Mouse (Mus musculus): ENCODE data around the gene Cacna1i.

Cacna1i gene

DNA sequence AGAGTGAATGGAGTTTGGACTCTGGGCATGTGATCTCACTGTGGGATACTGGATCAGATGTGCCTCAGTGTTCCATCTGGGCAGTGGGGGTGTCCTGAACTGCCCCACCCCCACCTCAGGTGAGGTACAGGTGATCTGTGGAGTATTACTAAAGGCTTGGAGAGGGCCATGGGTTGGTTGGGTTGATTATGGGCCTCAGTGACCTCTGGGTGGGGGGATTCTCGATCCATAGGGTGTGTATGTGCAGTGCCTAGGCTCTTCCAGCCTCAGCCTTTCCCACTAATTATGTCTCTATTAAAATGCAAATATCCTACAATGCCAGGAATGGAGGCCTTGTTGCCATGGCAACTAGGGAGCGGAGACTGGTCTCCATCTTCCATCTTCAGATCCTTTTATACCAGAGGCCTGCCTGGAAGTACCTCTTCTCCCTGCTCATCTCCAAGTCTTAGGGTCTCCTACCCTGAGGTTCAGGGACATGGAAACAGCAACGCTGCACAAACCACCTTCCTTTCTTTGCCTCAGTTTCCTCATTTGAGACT lies 15.1 kb upstream of the Cacna1i start:
- DNase-seq (ENCODE audit: low read depth, low spot score): peak; percentile 64

DNA sequence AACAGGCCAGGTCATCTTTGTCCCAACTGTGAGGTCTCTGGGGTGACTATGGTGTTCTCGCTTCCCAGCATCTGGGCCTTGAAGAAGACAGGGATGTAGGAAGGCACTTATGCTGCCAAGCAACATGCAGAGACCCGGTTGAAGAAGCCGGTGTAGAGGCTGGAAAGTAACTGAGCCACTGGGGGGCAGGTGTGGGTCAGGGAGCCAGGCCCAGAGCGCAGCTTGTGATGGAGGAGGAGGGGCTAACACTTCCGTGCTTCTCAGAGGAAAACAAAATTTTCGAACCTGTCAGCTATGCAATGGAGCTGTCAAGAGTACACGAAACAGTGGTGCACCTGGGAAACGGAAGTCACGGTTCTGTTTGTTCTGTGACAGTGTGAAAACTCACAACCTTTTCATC lies 9.9 kb upstream of the Cacna1i start:
- DNase-seq (ENCODE audit: low read depth, low spot score): no peak

DNA sequence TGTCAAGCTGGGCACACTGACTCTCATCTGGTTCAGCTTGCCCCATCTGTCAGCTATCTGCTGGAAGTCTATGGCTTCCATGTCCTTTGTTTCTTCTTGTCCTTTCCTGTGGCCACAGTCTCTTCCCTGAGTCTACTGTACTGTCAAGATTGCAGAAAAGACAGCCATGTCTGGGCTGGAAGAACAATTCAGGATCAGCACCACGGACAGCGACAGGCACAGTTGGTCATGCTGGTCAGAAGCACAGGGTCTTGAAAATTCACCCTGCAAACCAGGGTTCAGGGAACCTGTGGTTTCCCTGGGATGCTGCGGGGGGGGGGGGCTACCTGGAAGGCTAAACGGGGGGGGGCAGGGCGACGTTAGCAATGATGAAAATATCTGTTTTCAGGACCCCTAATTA lies 9.4 kb upstream of the Cacna1i start:
- peak; percentile 73 for DNase-seq (ENCODE audit: low read depth, low spot score)

DNA sequence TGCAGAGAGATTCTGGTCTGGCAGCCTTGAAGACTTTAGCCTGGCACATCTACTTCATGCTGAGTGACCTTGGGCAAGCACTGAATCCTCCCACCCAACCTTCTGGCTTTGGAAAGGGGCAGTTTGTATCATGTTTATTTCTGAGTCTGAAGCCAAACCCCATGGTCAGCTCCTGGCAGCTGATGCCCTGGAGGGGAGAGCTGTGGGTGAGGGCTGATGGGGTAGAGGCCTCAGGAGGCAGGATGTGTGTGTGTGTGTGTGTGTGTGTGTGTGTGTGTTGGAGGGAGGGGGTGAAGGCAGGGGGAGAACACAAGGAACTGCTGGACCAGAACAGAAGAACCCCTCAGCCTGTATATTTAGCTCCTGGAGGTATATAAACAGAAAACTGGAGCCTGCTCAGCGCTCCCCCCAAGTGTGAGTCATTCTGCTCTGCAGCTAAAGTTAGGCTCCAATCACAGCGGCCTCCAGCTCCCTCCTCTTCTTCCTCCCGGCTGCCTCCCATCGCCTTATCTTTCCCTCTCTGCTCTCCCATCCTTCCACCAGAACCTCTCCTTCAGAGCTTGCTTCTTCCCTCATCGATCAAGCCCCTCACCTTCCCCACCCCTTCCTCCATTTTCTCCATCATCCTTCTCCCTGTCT lies 8.8 kb upstream of the Cacna1i start:
- no peak for DNase-seq (ENCODE audit: low read depth, low spot score)

DNA sequence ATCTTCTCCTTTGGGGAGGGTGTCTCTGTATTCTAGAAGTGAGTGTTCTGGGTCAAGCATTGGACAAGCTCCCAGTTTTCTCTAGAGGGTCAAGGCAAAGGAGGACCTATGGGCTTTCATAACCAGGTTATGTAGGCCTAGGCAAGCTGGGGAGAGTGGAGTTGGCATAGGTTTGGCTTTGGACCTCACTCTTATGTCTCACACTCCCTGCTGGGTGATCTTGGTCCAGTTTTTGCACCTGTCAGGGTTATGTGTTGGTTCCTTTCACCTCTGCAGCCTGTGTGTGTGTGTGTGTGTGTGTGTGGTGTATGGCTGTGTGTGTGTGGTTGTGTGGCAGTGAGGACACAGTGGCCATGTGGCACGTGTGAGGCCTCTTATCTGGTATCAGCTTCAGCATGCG lies 8.0 kb upstream of the Cacna1i start:
- no peak for DNase-seq (ENCODE audit: low read depth, low spot score)

DNA sequence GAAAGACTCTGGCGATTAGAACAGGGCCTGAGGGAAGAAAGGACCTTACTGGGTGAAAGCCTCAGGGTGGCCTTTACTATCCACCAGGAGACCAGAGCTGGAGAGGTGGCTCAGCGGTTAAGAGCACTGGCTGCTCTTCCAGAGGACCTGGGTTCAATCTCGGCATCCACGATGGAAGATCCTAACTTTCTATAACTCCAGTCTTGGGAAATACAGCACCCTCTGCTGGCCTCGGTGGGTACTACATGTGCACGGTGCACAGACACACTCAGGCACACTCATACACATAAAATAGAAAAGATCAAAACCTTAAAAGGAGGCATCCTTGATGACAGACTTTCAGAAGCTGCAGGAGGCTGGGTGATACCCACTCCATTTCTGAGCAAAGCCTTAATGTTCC lies 6.4 kb upstream of the Cacna1i start:
- peak; percentile 80 for DNase-seq (ENCODE audit: low read depth, low spot score)

DNA sequence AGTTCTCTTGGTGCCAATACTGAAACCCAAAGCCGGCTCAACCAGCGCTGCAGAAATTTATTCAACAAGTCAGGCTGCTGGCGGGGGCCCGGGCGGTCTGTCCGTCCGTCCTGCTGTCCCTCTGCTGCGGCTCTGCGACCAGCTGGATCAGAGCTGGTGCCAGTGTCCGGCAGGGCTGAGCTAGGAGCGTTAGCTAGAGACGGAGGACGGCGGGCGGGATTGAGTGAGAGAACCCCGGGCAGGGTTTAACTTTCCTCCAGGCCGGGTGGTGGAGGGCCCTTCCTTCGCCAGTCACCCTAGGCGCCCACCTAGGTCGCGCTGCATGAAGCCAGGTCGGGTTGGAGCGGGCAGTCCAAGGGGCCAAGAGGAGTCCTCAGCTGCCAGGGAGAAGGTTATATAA lies 998 bp downstream of the Cacna1i start:
- no peak for DNase-seq (ENCODE audit: low read depth, low spot score)

DNA sequence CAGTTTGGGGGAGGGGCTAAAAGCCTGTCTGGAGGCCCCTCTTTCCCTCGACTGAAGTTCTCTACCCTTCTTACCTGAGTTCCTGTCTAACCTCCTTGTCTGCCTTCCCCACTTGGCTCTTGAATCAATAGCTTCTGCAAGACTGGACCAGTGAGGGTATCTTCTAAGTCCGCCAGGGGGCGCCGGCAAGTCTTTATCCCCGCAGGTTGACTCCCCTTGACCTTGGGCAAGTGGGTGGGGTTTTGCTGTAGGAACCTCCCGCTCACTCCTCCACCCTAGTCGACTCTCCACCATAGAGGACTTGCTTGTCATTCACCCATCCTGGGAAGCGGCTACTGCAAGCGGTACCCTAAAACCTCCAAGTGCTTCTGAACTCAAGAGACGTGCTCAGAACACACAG lies 2.4 kb downstream of the Cacna1i start:
- peak; percentile 97 for DNase-seq (ENCODE audit: low read depth, low spot score)

DNA sequence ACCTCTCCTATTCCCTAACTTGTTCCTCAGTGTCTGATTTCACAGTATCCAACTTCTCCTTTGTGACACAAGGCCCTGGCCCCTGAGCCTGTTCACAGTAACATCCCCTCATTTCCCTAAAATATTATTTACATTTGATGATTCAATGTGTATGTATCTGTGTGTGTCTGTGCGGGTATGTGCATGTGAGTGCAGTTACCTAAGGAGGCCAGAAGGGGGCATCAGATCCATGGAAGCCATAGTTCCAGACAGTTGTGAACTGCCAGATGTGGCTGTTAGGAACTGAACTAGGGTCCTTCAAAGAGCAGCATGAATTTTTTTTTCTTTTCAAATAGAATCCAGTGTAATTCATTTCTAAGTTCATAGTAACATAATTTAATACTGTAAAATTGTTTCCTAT lies 10.1 kb downstream of the Cacna1i start:
- peak; percentile 29 for DNase-seq (ENCODE audit: low read depth, low spot score)

DNA sequence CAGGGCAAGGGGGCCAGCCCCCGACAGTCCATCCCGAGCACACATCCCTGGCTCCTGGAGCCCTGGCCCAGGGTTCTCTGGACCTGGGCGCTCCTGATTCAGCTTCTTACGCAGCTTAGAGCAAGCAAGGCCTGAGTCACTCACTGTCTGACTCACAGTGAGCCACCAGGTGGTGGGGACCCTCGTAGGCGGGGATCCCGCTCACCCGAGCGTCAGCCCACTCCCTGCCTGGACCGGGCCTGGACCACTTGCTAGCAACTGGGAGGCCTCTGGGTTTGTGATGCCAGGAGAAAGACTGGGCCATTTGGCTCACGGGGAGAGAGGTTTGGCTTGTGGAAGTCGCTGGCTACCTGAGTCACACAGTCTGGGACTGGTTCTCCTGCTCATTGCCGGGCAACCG lies 16.7 kb downstream of the Cacna1i start:
- DNase-seq (ENCODE audit: low read depth, low spot score): no peak

DNA sequence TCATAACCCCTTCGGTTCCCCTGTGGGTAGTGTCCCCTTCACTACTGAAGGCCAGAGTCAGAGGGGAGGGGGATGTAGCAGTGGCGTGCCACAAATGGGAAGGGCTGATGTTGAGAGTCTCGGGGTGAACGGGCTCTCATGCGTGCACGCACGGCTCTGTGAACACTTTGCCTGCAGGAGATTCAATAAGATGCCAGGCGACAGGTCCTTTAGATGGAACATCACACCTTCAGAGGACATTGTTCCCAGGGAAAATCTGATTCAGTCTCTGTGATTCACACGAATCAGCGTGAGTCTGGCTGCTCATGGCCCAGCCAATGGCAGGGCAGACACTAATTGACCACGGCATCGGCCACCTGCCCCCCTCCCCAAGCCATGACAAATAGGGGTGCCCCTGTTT lies 17.1 kb downstream of the Cacna1i start:
- DNase-seq (ENCODE audit: low read depth, low spot score): no peak

DNA sequence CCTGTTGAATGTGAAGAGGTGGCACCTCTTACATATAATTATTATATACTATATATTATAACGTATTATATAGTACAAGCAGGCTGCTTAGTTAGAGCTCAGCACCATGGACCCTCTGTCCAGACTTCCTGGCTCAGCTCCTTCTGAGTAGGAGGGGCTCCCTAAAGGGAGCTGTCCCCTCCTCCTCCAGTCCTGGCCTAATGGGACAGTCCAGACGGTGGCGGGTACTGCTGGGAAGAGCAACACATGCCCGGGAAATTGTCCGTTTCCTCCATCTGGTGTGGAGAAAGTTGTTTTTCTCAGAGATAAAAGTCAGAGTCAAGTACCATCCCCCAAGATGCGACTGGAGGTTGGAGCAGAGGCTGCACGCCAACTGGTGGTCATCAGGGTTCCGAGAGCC lies 19.1 kb downstream of the Cacna1i start:
- no peak for DNase-seq (ENCODE audit: low read depth, low spot score)

DNA sequence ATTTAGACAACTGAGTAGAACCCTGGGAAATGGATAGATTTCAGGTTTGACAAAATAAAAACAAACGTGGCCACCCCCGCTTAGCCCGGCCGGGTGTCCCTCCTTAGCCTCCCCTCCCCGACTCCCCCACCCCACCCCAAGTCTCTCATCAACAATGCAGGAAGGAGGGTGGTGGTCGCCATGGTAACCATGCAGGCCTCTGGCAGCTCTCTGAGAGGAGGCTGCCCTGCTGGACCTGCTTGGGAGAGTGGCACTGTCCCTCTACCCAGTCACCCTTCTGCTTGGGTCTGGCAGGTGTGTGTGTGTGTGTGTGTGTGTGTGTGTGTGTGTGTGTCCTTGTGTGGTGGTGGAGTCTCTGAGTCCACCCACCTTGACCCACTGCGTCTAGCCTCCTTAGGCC lies 27.7 kb downstream of the Cacna1i start:
- DNase-seq (ENCODE audit: low read depth, low spot score): no peak

DNA sequence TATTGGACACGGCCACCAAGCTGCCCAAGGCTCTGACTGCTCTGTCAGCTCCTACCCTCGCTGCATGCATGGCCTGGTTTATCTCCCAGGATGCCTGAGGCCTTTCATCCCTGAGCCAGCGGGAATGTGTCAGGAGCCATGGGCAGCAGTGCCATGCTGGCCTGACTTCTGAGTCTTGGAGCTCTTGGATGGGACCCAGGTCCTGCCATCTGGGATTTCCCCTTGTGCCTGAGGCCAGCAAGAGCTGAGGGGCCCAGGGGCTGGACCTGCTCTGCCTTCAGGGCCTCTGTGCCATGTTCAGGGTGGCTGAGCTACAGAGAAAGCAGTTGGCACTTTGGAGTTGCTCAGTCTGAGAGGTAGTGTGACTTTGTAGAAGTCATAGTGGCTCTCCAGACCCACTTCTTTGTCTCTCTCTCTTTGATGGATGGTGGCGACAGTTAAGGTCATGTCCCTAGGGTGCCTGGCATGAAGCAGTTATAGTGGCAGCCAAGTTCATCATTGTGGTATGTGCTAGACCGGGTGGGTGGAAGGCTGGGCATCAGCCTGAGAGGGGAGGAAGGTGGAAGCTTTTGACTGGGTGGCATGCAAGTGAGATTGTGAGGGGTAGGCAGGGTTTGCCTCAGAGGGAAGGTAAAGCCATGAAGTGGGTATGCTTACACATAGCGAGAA lies 30.1 kb downstream of the Cacna1i start:
- DNase-seq (ENCODE audit: low read depth, low spot score): no peak

DNA sequence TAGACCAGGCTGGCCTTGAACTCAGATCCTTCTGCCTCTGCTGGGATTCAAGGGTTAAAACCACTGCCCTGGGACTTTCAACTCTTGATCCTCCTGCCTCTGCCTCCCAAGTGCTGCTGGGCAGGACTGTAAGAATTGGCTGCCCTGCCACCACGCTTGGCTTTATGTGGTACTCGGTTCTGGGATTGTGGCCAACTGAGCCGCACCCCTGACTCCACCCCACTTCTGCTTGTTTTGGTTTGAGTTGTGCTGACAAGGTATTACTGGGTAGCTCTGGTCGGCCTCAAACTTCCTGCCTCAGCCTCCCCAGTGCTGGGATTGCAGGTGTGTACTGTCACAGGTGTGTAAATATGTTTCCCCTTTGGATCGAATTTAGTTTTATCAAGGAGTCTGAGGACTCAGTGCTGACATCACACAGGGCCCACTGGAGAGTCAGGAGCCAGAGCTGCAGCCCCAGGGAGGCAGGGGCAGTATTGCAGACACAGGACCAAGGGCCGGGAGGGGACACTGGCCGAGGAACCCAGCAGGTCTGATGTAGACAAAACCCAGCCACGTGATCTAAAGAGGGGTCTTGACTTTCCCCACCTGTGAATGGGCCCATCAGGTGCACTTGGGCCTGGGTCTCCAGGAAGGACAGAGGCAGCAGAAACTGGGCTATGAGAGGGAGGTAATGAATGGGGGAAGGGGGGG lies 30.9 kb downstream of the Cacna1i start:
- DNase-seq (ENCODE audit: low read depth, low spot score): no peak

DNA sequence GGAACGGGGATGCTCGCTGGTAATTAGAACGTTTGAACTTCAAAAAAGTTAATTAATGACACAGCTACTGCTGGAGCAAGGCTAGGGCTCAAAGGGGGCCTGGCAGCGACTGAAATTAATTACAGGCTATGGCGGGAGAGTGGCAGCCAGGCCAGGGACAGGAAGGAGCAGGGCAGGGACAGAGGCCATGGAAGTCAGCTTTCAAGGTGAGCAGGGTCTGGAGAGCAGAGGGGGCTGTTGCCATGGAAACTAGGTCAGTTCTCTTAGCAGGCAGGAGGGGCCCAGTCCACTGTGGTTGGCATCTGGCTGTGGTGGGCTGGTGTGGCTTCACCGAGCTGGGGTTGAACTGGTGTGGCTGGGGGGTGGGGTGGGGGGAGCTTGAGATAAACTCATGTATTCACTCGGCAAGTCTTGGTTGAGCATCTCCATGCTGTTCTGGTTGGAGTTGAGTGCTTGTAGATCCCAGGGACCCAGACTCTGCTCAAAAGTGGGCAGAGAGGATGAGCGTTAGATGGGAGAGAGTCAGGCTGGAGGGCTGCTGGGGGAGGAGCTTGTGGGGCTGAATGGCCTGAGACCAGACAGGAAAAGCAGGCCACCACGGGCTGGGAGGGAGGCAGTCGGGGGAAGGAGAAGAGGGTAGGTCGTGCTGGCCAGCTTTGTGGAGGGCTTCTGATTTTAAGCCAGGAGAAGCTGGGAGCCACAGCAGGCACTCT lies 31.7 kb downstream of the Cacna1i start:
- DNase-seq (ENCODE audit: low read depth, low spot score): no peak

DNA sequence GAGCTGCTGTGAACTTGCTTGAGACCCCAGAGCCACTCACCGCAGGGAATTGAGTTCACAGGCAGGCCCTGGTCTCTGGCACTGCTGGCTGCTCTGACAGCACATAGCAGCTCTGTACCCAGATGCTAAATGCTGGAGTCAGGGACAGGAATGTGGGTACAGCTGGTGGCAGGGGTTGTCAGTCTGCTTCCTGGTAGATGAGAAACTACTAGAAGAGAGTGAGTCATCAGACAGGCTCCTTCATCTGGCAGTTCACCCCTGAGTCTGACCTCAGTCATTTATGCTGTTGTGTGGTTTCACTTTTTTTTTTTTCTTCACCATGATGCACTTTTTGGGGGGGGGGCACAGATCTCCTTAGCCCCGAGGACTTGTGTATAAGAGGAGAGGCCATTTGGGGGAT lies 32.3 kb downstream of the Cacna1i start:
- DNase-seq (ENCODE audit: low read depth, low spot score): no peak

DNA sequence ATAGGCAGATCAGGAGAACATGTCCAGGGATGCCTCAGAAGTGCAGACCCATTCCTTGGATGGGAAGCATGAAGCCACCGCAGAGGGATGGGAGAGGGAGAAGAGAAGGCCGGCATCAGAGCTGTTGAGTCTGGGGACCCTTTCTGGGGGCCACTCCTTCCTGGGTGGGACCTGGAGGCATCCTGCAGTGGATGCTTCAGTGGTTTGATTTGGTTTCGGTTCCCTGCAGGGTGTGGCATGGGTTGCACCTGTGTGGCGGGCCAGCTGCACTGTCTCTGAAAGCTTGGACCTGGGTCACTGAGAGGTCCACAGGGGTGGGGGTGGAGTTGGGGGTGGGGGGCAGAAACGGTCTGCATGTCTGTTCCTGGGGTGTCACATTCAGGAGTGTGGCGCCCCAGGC lies 32.9 kb downstream of the Cacna1i start:
- DNase-seq (ENCODE audit: low read depth, low spot score): no peak

DNA sequence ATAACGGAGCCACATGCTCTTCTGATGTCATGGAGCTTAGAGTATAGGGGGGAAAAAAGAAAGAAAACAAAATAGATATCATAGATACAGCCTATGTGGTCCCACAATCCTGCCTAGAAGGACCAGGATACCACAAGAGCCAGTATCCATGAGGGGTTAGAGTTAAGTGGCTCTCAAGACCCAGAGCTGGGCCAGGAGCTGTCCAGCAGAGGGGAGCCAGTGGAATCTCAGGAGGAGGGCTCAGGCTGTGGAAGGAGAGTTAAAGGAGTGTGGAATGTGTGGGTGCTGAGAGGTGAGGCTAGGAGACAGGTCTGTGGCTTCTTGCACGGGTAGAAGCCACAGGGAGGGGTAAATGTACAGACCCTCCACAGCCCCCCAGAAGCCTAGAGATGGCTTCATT lies 38.2 kb downstream of the Cacna1i start:
- DNase-seq (ENCODE audit: low read depth, low spot score): no peak

DNA sequence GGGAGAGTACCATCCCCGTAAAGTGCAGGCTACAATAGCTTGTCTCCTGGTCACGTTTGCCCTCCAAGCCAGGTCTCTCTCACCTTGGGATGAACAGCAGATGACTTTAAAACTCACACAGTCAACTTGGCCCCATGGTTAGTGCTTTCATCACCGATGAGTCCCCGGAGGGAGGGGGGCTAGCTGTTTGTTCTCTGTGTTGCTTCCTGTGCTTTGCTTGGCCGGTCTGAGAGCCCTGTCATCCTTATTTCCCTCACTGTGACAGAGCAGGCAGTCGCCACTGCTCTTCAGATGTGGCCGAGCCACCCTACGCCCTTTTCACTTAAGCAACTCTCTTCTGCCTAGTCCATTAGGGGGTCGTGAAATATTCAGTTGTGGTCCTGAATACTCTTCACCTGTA lies 38.7 kb downstream of the Cacna1i start:
- no peak for DNase-seq (ENCODE audit: low read depth, low spot score)

DNA sequence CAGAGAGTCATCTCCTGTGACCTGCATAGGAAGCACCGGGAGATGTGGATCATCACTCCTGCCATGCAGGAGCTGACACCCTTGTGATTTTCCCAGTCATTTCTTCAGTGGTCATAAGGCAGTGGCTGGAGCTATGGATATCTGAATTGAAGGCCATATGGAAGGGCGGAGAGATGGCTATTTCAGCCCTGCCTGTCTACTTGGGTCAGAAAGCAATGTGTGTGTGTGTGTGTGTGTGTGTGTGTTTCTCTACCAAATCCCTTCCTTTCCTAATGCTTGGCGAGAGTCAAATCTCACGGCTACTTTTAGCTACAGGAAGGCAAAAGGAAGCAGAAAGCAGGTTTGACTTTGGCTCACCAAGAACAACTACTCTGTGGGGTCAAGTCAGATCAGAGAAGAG lies 39.9 kb downstream of the Cacna1i start:
- DNase-seq (ENCODE audit: low read depth, low spot score): no peak
